Mouse (Mus musculus): ENCODE measurements around the gene Rap1gap.

Rap1gap gene

GRCm38 (mm10) chr4:137729155-137729855 is 64.8 kb downstream of the Rap1gap start:
- in situ Hi-C loops (cut with MboI; ENCODE audit: unreplicated experiment in 2 of 2) = loop anchor here in 1 of 2 experiments (5.0 kb wide), 1 partner anchor 218 kb away; no protein-coding TSS in a partner anchor

- in situ Hi-C loops (cut with MboI; ENCODE audit: unreplicated experiment in 2 of 2) = loop anchor here (5.0 kb wide), 4 partner anchors 62 to 217 kb away; partner anchors contain the start of gene Alpl (in 1 of the 2)
Observed at GRCm38 (mm10) chr4:137730134-137730533, 65.6 kb downstream of the Rap1gap start.

GRCm38 (mm10) chr4:137730757-137731156 is 66.2 kb downstream of the Rap1gap start:
- in situ Hi-C loops (cut with MboI; ENCODE audit: unreplicated experiment in 2 of 2) = loop anchor here (5.0 kb wide), 4 partner anchors 62 to 217 kb away; partner anchors contain the start of gene Alpl (in 1 of the 2)

GRCm38 (mm10) chr4:137731891-137732290 is 67.4 kb downstream of the Rap1gap start:
- in situ Hi-C loops (cut with MboI; ENCODE audit: unreplicated experiment in 2 of 2) = loop anchor here (5.0 kb wide), 4 partner anchors 60 to 215 kb away; partner anchors contain the start of gene Alpl (in 1 of the 2)

- in situ Hi-C loops (cut with MboI; ENCODE audit: unreplicated experiment in 2 of 2) = loop anchor here (5.0 kb wide), 4 partner anchors 60 to 215 kb away; partner anchors contain the start of gene Alpl (in 1 of the 2)
Observed at GRCm38 (mm10) chr4:137732361-137732760, 67.8 kb downstream of the Rap1gap start.

- in situ Hi-C loops (cut with MboI; ENCODE audit: unreplicated experiment in 2 of 2) = loop anchor here (5.0 kb wide), 4 partner anchors 59 to 214 kb away; partner anchors contain the start of gene Alpl (in 1 of the 2)
Observed at GRCm38 (mm10) chr4:137732962-137733361, 68.4 kb downstream of the Rap1gap start.

- in situ Hi-C loops (cut with MboI; ENCODE audit: unreplicated experiment in 2 of 2) = loop anchor here (5.0 kb wide), 4 partner anchors 59 to 214 kb away; partner anchors contain the start of gene Alpl (in 1 of the 2)
Observed at GRCm38 (mm10) chr4:137733459-137733858, 68.9 kb downstream of the Rap1gap start.

GRCm38 (mm10) chr4:137736220-137736701 is 71.7 kb downstream of the Rap1gap start:
- in situ Hi-C loops (cut with MboI; ENCODE audit: unreplicated experiment in 2 of 2) = no loop called here

- in situ Hi-C loops (cut with MboI; ENCODE audit: unreplicated experiment in 2 of 2) = no loop called here
Observed at GRCm38 (mm10) chr4:137737760-137738159, 73.2 kb downstream of the Rap1gap start.

GRCm38 (mm10) chr4:137739151-137739923 is 74.8 kb downstream of the Rap1gap start:
- in situ Hi-C loops (cut with MboI; ENCODE audit: unreplicated experiment in 2 of 2) = no loop called here

GRCm38 (mm10) chr4:137740350-137740749 is 75.8 kb downstream of the Rap1gap start:
- in situ Hi-C loops (cut with MboI; ENCODE audit: unreplicated experiment in 2 of 2) = no loop called here

- in situ Hi-C loops (cut with MboI; ENCODE audit: unreplicated experiment in 2 of 2) = no loop called here
Observed at GRCm38 (mm10) chr4:137743791-137744190, 79.3 kb downstream of the Rap1gap start.

GRCm38 (mm10) chr4:137744433-137744918 is 80.0 kb downstream of the Rap1gap start:
- in situ Hi-C loops (cut with MboI; ENCODE audit: unreplicated experiment in 2 of 2) = no loop called here

- in situ Hi-C loops (cut with MboI; ENCODE audit: unreplicated experiment in 2 of 2) = no loop called here
Observed at GRCm38 (mm10) chr4:137747091-137747490, 82.6 kb downstream of the Rap1gap start.

GRCm38 (mm10) chr4:137747590-137747989 is 83.1 kb downstream of the Rap1gap start:
- in situ Hi-C loops (cut with MboI; ENCODE audit: unreplicated experiment in 2 of 2) = no loop called here

GRCm38 (mm10) chr4:137748726-137749125 is 84.2 kb downstream of the Rap1gap start:
- in situ Hi-C loops (cut with MboI; ENCODE audit: unreplicated experiment in 2 of 2) = no loop called here

- in situ Hi-C loops (cut with MboI; ENCODE audit: unreplicated experiment in 2 of 2) = no loop called here
Observed at GRCm38 (mm10) chr4:137749680-137750079, 85.2 kb downstream of the Rap1gap start.

GRCm38 (mm10) chr4:137750121-137750520 is 85.6 kb downstream of the Rap1gap start:
- in situ Hi-C loops (cut with MboI; ENCODE audit: unreplicated experiment in 2 of 2) = no loop called here

- in situ Hi-C loops (cut with MboI; ENCODE audit: unreplicated experiment in 2 of 2) = no loop called here
Observed at GRCm38 (mm10) chr4:137751310-137751709, 86.8 kb downstream of the Rap1gap start.

GRCm38 (mm10) chr4:137751717-137752116 is 87.2 kb downstream of the Rap1gap start:
- in situ Hi-C loops (cut with MboI; ENCODE audit: unreplicated experiment in 2 of 2) = no loop called here

GRCm38 (mm10) chr4:137752471-137752870 is 87.9 kb downstream of the Rap1gap start:
- in situ Hi-C loops (cut with MboI; ENCODE audit: unreplicated experiment in 2 of 2) = no loop called here
